Mouse (Mus musculus) kidney, adult 2 months (tissue): ENCODE measurements around the gene Alg1.
"Not testable (repeated sequence)": the region's sequence is repeated elsewhere in the genome, so short reads cannot be mapped to it uniquely, and the experiment has no call there.

Experiments
- CTCF ChIP-seq: fragments of 200-500 bp; conservative IDR thresholded peaks from 2 replicates; pipeline ENCODE4 v1.5.1; 2011; ENCODE audit warnings: low read depth, mild to moderate bottlenecking, control low read depth, low read length, moderate library complexity, mixed read lengths; ENCODE audit not compliant: insufficient read depth, insufficient read length
- POLR2A ChIP-seq: fragments of 200-500 bp; IDR thresholded peaks from one replicate; pipeline ENCODE4 v1.6.1; 2011; ENCODE audit warnings: low read depth, low read length, control low read depth

DNA sequence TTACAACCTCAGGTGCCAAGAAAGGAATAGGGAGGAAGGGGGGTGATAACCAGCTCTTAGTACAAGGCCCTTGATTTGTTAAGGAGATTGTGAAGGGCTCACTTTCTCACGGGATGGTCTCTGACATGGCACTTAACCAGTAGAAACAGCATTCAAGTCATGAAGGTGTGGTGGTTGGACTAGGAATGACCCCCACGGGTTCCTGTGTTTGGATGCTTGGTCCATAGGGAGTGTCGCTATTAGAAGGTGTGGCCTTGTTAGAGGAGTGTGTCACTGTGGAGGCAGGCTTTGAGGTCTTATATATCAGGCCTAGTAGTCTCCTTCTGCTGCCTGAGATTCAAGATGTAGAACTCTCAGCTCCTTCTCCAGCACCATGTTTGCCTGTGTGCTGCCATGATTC, 5.3 kb upstream of the Alg1 start:
- not testable (repeated sequence) for TF ChIP-seq CTCF, POLR2A
